Mouse (Mus musculus): ENCODE results near the gene Pllp. TPM values are rescaled to one million over a fixed set of nuclear protein-coding genes. Genes with fewer than 3 reads are reported as not detected.

Gene Pllp
- polyA plus RNA-seq, 1 experiment from 2014 or later, result 3.4 TPM

DNA sequence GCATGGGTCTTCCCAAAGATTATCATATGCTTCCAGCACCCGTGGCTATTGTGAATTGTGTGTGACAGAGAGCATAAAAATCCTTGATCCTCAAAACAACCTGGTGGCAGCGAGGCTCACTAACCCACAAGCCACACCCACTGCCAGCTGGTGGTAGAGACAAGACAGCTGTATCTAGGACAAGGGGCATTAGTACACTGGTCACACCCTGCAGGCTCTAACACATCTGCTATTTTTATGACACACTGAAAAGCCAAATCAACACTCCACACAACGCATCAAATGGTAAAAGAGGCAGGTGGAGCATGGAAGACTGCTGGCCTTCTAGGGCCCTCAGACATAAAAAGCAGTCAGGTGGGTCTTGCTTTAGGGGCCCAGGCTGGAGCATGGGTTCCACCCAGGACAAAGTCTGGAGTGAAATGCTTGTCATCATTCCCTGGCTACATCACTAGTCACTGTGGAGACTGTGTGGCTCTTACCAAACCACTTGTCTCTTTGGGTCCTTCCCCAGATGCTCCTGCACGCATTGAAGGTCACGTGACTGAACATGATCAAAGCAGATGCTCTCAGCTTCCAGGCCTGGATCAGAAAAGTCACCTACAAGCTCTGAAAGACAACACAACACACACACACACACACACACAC lies 37.9 kb upstream of the Pllp start:
- no peaks in the 10 kb centered on the region for H3K36me3 ChIP-seq (ENCODE audit: control insufficient read depth, insufficient read depth, low read length)
- H3K9me3 ChIP-seq (replicated peaks; ENCODE audit: control insufficient read depth, low read length, poor library complexity, severe bottlenecking), result no peaks in the 10 kb centered on the region
- no peaks in the 10 kb centered on the region for H3K27me3 ChIP-seq (ENCODE audit: control insufficient read depth, insufficient read depth, low read depth, low read length)
- WGBS, result 68% methylated on average over 5 of the region's 5 CpGs
- H3K4me3 ChIP-seq (ENCODE audit: low read depth, low read length), result no peak overlapping the region
- H3K4me2 ChIP-seq (ENCODE audit: low read length), result no peak overlapping the region
- ATAC-seq, result no peak
- no peaks in the 10 kb centered on the region for H3K4me1 ChIP-seq (ENCODE audit: control insufficient read depth, insufficient read depth, low read length)
- H3K9ac ChIP-seq (ENCODE audit: low read depth, low read length), result no peak overlapping the region
- H3K27ac ChIP-seq (ENCODE audit: low read length), result no peak overlapping the region

DNA sequence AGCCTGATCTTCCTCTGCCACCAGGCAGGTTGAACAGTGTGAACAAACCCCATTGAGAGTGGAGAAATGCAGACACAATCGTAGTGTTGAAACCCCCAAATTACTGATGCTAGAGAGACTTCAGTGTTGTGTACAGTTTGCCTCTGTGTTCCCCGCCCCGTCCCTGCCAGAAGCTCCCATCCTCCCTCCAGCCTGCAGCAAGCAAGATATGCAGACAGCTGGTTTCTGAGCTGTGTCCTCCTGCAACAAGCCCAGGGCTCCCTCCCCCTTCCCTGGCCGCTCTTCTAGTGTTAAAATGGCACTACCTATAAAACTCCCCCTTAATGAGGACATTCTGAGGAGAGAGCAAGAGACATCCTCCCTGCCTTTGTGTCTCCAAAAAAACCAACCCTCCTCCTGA lies 33.2 kb upstream of the Pllp start:
- Histone ChIP-seq H3K4me2 (ENCODE audit: low read length) (no peak overlapping the region), H3K9ac (ENCODE audit: low read depth, low read length) (no peak overlapping the region), H3K27ac (ENCODE audit: low read length) (no peak overlapping the region), H3K4me1 (ENCODE audit: control insufficient read depth, insufficient read depth, low read length) (no peaks in the 10 kb centered on the region), H3K27me3 (ENCODE audit: control insufficient read depth, insufficient read depth, low read depth, low read length) (no peaks in the 10 kb centered on the region), H3K36me3 (ENCODE audit: control insufficient read depth, insufficient read depth, low read length) (no peaks in the 10 kb centered on the region), H3K4me3 (ENCODE audit: low read depth, low read length) (no peak overlapping the region), H3K9me3 (replicated peaks; ENCODE audit: control insufficient read depth, low read length, poor library complexity, severe bottlenecking) (no peaks in the 10 kb centered on the region)
- ATAC-seq, result no peak
- 85% methylated on average over 4 of the region's 4 CpGs for WGBS

DNA sequence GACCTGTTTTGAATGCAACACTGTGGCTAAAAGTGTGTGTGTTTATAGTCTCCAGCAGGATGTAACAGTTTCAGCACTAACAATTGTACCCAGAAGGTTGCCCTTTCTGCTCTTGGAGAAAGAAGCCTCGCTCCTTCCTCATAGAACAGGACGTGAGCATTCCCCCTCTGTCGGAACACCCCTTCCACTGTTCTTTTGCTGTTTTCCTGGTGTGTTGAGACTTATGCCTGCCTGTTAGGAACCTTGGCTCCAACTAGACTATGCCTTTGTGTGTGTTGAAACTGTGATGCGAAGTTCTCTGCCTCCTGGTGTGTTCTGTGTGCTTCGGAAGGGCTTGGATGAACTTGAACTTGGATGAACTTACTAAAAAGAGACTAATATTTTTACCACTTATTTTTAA lies 29.9 kb upstream of the Pllp start:
- Histone ChIP-seq H3K27me3 (ENCODE audit: control insufficient read depth, insufficient read depth, low read depth, low read length) (no peaks in the 10 kb centered on the region), H3K36me3 (ENCODE audit: control insufficient read depth, insufficient read depth, low read length) (no peaks in the 10 kb centered on the region), H3K27ac (ENCODE audit: low read length) (no peak overlapping the region), H3K9ac (ENCODE audit: low read depth, low read length) (no peak overlapping the region), H3K9me3 (replicated peaks; ENCODE audit: control insufficient read depth, low read length, poor library complexity, severe bottlenecking) (no peaks in the 10 kb centered on the region), H3K4me1 (ENCODE audit: control insufficient read depth, insufficient read depth, low read length) (no peaks in the 10 kb centered on the region), H3K4me3 (ENCODE audit: low read depth, low read length) (no peak overlapping the region), H3K4me2 (ENCODE audit: low read length) (no peak overlapping the region)
- ATAC-seq, result no peak
- WGBS, result 88% methylated on average over 5 of the region's 5 CpGs

DNA sequence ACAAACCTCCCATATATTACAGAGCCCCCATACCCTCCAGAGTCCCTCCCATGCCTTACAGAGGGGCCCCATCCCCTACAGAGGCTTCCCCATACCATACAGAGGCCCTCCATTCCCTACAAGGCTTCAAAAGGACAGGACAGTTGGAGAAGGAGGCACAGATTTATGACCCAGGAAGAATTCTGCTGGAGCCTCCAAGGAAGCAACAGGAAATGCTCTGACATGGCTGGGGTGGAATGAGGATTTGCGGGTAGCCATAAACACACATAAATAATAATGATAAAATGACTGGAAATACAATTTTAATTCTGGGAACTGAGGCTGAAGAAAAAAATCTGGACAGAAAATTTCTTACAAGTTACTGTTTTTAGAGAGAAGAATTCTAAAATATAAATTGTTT lies 20.8 kb upstream of the Pllp start:
- H3K9me3 ChIP-seq (replicated peaks; ENCODE audit: control insufficient read depth, low read length, poor library complexity, severe bottlenecking), result no peaks in the 10 kb centered on the region
- H3K4me1 ChIP-seq (ENCODE audit: control insufficient read depth, insufficient read depth, low read length), result no peaks in the 10 kb centered on the region
- H3K4me2 ChIP-seq (ENCODE audit: low read length), result no peak overlapping the region
- 96% methylated on average over 1 of the region's 1 CpGs for WGBS
- no peak overlapping the region for H3K4me3 ChIP-seq (ENCODE audit: low read depth, low read length)
- no peak for ATAC-seq
- H3K9ac ChIP-seq (ENCODE audit: low read depth, low read length), result no peak overlapping the region
- H3K27me3 ChIP-seq (ENCODE audit: control insufficient read depth, insufficient read depth, low read depth, low read length), result no peaks in the 10 kb centered on the region
- H3K36me3 ChIP-seq (ENCODE audit: control insufficient read depth, insufficient read depth, low read length), result no peaks in the 10 kb centered on the region
- no peak overlapping the region for H3K27ac ChIP-seq (ENCODE audit: low read length)

DNA sequence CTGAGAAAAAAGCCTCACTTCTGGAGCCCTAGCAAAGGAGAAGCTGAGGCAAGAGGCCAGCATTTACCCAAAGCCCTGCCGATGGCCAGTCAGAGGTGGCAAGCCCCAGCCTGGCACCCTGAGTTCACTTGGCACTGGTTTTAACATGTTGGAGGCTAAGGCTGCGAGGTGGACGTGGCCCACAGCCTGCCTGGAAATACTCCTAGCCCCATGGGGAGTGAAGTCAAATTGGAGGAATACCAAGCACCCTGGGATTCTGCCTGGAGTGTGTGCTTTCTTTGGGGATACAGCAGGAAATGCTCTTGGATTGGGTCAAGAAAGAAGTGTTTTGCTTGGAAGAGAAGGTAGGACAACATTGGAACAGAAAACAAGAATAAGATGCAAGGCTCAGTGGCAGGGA lies 19.8 kb upstream of the Pllp start:
- H3K9ac ChIP-seq (ENCODE audit: low read depth, low read length), result no peak overlapping the region
- 86% methylated on average over 3 of the region's 3 CpGs for WGBS
- no peaks in the 10 kb centered on the region for H3K36me3 ChIP-seq (ENCODE audit: control insufficient read depth, insufficient read depth, low read length)
- no peak overlapping the region for H3K27ac ChIP-seq (ENCODE audit: low read length)
- no peak overlapping the region for H3K4me3 ChIP-seq (ENCODE audit: low read depth, low read length)
- no peaks in the 10 kb centered on the region for H3K27me3 ChIP-seq (ENCODE audit: control insufficient read depth, insufficient read depth, low read depth, low read length)
- H3K9me3 ChIP-seq (replicated peaks; ENCODE audit: control insufficient read depth, low read length, poor library complexity, severe bottlenecking), result no peaks in the 10 kb centered on the region
- H3K4me2 ChIP-seq (ENCODE audit: low read length), result no peak overlapping the region
- no peaks in the 10 kb centered on the region for H3K4me1 ChIP-seq (ENCODE audit: control insufficient read depth, insufficient read depth, low read length)
- ATAC-seq, result no peak

DNA sequence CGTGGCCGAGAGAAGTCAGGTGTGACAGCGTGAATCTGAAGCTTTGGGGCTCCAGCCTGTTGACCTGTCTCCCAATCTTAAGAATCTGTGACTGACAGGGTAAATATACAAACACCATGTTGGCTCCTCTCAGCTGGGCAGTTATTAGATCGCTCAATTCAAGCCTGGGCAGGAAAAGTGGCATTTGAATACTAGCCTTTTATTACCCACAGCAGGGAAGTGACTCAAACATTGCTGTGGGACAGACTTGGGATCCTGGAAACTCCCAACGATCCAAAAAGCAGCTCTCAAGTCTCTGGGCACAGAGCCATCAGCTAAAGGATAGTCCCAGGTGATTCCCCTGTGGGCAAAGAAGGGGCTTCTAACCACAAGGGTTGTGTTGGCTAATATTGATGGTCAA lies 18.5 kb upstream of the Pllp start:
- WGBS, result 28% methylated on average over 5 of the region's 5 CpGs
- H3K4me3 ChIP-seq (ENCODE audit: low read depth, low read length), result no peak overlapping the region
- no peak overlapping the region for H3K9ac ChIP-seq (ENCODE audit: low read depth, low read length)
- H3K9me3 ChIP-seq (replicated peaks; ENCODE audit: control insufficient read depth, low read length, poor library complexity, severe bottlenecking), result no peaks in the 10 kb centered on the region
- H3K4me2 ChIP-seq (ENCODE audit: low read length), result no peak overlapping the region
- no peaks in the 10 kb centered on the region for H3K27me3 ChIP-seq (ENCODE audit: control insufficient read depth, insufficient read depth, low read depth, low read length)
- H3K27ac ChIP-seq (ENCODE audit: low read length), result no peak overlapping the region
- no peaks in the 10 kb centered on the region for H3K4me1 ChIP-seq (ENCODE audit: control insufficient read depth, insufficient read depth, low read length)
- ATAC-seq, result no peak
- no peaks in the 10 kb centered on the region for H3K36me3 ChIP-seq (ENCODE audit: control insufficient read depth, insufficient read depth, low read length)

DNA sequence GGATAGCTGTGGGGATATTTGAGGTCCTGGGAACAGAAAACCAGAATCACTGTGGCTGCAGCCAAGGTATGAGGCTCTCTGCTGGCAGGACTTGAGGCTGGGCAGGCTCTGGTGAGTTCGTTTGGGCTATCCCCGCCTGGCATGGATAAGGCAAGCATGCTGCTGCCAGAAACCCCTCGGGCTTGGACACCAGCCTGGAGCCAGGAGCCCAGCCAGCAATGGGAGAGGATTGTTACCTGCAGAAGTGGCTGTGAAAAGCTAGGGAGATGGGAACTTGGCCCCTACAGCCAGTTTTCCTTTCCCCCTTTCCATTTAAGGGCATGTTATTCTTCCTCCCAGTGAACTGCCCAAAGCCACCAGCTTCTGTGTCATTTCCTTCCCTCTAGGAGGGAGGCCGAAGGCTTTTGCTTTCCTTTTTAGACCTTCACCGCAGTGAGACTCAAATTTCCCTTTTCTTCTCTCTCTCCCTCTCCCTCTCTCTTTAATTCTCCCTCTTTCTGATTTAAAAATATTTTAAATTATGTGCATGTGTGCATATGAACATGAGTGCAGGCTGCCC lies 15.2 kb upstream of the Pllp start:
- Histone ChIP-seq H3K4me1 (ENCODE audit: control insufficient read depth, insufficient read depth, low read length) (no peaks in the 10 kb centered on the region), H3K9ac (ENCODE audit: low read depth, low read length) (no peak overlapping the region), H3K27ac (ENCODE audit: low read length) (no peak overlapping the region), H3K27me3 (ENCODE audit: control insufficient read depth, insufficient read depth, low read depth, low read length) (no peaks in the 10 kb centered on the region), H3K4me2 (ENCODE audit: low read length) (no peak overlapping the region), H3K36me3 (ENCODE audit: control insufficient read depth, insufficient read depth, low read length) (no peaks in the 10 kb centered on the region), H3K4me3 (ENCODE audit: low read depth, low read length) (no peak overlapping the region), H3K9me3 (replicated peaks; ENCODE audit: control insufficient read depth, low read length, poor library complexity, severe bottlenecking) (no peaks in the 10 kb centered on the region)
- no peak for ATAC-seq
- WGBS, result 62% methylated on average over 5 of the region's 5 CpGs

DNA sequence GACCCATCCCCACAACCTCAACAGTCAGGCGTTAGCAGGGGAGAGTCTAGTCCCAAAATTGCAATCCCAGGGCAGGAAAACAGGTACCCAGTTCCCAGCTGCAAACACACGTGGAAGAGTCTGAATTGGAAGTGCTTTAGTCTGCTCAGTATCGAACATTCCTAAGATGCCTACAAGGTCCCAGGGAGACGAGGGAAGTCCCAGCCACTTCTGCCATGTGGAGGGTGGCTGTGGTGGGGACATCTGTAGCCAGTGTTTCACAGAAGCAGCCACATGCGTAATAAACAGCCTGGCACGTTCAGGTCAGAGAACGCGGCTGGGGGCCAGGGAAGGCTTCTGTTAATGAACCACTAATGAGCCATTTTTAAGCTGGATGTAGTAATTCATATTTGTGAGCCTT lies 14.3 kb upstream of the Pllp start:
- Histone ChIP-seq H3K4me1 (ENCODE audit: control insufficient read depth, insufficient read depth, low read length) (no peaks in the 10 kb centered on the region; the same call in 1 of the 2 replicates), H3K27me3 (ENCODE audit: control insufficient read depth, insufficient read depth, low read depth, low read length) (no peaks in the 10 kb centered on the region), H3K9me3 (replicated peaks; ENCODE audit: control insufficient read depth, low read length, poor library complexity, severe bottlenecking) (no peaks in the 10 kb centered on the region), H3K27ac (ENCODE audit: low read length) (no peak overlapping the region), H3K4me3 (ENCODE audit: low read depth, low read length) (no peak overlapping the region), H3K4me2 (ENCODE audit: low read length) (no peak overlapping the region), H3K36me3 (ENCODE audit: control insufficient read depth, insufficient read depth, low read length) (no peaks in the 10 kb centered on the region), H3K9ac (ENCODE audit: low read depth, low read length) (no peak overlapping the region)
- ATAC-seq, result no peak
- 51% methylated on average over 8 of the region's 8 CpGs for WGBS

DNA sequence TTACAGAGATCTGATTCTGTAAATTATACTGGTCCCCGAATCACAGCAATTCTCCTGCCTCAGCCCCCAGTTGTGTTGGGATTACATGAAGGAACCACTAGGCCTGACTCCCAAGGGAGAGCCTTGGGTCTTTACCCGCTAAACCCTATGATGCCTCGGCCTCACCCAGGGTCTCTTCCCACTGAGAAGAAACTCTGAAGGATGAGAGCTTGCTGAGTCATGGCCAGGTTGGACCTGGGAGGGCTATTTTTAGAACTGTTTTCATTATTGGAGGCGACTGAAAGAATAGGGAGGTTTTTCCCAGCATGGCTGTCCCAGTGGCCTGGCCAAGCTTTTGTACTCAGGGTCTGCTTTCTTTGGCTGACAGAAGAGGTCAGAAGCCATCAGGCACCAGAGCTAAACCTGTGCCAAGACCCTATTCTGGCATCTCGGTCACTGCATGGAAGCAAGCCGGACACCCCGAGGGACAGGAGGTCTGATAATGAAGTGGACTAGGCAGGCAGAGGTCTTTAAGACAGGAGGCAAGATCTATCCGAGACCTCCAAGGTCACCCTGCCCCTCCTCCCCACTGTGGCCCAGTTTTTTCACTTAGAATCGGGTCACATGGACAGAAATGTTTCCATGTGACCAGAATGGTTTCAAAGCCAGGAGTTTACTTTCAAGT lies 10.8 kb upstream of the Pllp start:
- no peak for ATAC-seq
- WGBS, result 68% methylated on average over 9 of the region's 9 CpGs
- H3K9ac ChIP-seq (ENCODE audit: low read depth, low read length), result no peak overlapping the region

More for the DNA sequence above, 10.8 kb upstream of the Pllp start:
- Histone ChIP-seq H3K9me3 (replicated peaks; ENCODE audit: control insufficient read depth, low read length, poor library complexity, severe bottlenecking) (no peaks in the 10 kb centered on the region), H3K4me1 (ENCODE audit: control insufficient read depth, insufficient read depth, low read length) (peaks cover 4% of the 10 kb centered on the region; the same call in 1 of the 2 replicates), H3K36me3 (ENCODE audit: control insufficient read depth, insufficient read depth, low read length) (no peaks in the 10 kb centered on the region), H3K4me2 (ENCODE audit: low read length) (no peak overlapping the region), H3K4me3 (ENCODE audit: low read depth, low read length) (no peak overlapping the region), H3K27ac (ENCODE audit: low read length) (no peak overlapping the region), H3K27me3 (ENCODE audit: control insufficient read depth, insufficient read depth, low read depth, low read length) (no peaks in the 10 kb centered on the region; the same call in 1 of the 2 replicates)
